Mouse (Mus musculus): Measurements from ENCODE around the gene H2-T23.

DNA sequence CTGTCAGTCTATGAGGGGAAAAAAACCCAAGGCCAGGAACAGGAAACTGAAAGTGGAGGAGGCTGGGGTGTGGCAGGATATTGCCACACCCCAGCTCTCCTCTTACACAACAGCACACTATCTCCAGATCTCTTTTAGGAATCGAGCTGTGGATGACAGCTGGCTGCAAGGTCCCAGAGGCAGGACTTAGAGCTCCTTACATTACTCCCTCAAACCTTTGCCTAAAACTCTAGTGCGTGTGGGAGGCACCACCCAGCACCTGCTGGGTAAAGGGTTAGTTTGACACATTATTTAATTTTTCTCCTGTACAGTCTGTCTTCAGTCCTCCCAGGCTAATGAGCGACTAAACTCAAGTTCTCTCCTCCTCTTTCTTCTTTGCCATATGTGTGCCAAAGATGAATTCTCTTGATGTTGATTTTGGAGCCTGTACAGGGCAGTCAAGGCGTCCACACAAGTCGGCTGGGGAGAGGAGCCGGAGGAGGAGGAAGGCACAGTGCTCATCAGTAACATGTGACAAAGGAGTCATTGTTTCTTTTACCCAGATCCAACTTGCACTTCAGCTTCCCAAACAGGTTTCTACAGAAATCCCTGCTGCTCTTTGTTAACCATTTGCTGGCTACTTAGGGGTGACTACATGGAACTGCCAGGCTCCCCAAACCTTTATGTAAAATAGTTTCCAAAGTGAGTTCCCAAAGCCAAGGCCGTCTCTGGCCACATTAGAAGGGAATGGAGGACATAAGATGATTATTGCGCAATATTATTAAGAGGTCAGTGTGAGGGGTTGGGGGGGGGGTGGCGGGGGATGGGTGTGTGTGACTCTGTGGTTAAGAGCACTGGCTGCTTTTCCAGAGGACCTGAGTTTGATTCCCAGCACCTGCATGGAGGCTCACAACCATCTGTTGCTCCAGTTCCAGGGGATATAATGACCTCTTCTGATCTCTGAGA is 8.7 kb downstream of the H2-T23 start:
- TF ChIP-seq CTCF (conservative IDR thresholded peaks at IDR 0.05; ENCODE audit: insufficient read depth, insufficient read length, low read depth, low read length) (no peak), POLR2A (IDR thresholded peaks at IDR 0.05; ENCODE audit: low read depth, low read length) (no peak)
